Comparison of ENCODE assay signal across 8 mouse cellular contexts in the genomic region with DNA sequence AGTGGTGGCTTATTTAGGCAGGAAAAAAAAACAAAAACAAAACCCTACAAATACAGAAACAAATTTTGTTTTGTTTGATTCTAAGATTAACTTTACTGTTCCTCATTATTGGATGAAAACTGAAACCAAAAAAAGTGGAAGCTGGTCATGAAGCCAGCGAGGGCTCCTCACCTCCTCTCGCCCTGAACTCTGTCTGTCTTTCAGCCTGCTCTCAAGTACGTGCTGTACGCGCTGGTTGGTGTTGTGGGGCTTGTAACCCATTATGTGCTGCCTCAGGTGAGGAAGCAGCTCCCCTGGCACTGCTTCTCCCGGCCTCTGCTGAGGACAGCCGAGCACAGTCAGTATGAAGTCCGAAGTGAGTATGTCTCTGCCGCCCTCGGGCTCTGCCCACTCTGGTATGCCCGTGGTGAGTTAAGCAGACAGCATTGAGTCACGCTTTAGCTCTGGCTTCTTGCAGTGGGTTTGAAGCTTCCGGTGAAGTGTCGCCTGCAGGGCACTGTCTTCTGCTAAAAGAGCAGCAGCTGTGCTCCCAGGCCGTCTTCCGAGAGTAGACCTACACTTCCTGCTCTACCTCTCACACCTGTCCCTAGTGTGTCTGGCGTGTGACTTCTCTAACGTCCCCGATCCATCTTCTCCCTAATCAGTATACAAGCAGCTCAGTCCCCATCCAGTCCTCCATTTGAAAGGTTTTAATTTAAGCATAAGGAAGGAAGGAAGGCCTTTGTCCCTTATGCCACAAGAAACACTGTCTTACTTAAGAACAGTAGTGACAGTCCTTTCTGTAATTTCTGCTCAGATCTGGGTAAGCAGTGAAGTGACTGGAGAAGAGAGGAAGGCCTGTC.
DNase-seq lines count a peak whose midpoint lies in the region; ATAC-seq lines count a peak whose summit lies in the region.

No protein-coding gene starts in this region.

- DNase-seq in layer of hippocampus, adult 11-12 months (ENCODE audit: low spot score) = peak; percentile 32
- DNase-seq in layer of hippocampus, postnatal 10 days (ENCODE audit: low spot score in 2 of 2) = no peak
- peak; percentile 28 to 64 for DNase-seq in left cerebral cortex, postnatal 25 days (ENCODE audit: low spot score in 2 of 2)
- peak; percentile 9 for DNase-seq in skeletal muscle tissue, adult 2 months (ENCODE audit: low read depth, low spot score)
- DNase-seq in retina, embryonic 14.5 days (ENCODE audit: low spot score) = no peak
- no peak for DNase-seq in gastrocnemius, postnatal 25 days
- no peak for DNase-seq in cerebellum, adult 8-10 months

- intact Hi-C loops in left cerebral cortex, postnatal 25 days (cut with DNase I) = loop anchor here (5.0 kb wide), 2 partner anchors 174 to 501 kb away; no protein-coding TSS in a partner anchor

- peak; percentile 88 for ATAC-seq in CD4-positive, CD25-positive, alpha-beta regulatory T cell, adult 4 months

Comparison
In these comparisons a context has a peak if more than half of its experiments do, and no peak if none do; other contexts are left out.
1. DNase-seq: peak in layer of hippocampus, adult 11-12 months (single experiment), left cerebral cortex, postnatal 25 days (2 of 2) and skeletal muscle tissue, adult 2 months (single experiment); none in layer of hippocampus, postnatal 10 days (0 of 2), retina, embryonic 14.5 days (single experiment), gastrocnemius, postnatal 25 days (single experiment) and cerebellum, adult 8-10 months (single experiment).